Mouse (Mus musculus) macrophage (primary cell): Measurements from ENCODE around the gene Efemp2. TPM values are rescaled to one million over a fixed set of nuclear protein-coding genes. Genes with fewer than 3 reads are reported as not detected.

Experiments used
- H3K27ac ChIP-seq: fragments of 350-480 bp; formaldehyde crosslinking; 2 replicates; pipeline ENCODE4 v1.9.0; 2021
- H3K36me3 ChIP-seq: fragments of 350-480 bp; formaldehyde crosslinking; 2 replicates; pipeline ENCODE4 v1.9.0; 2021; ENCODE audit errors: inconsistent target
- H3K4me3 ChIP-seq: fragments of 350-480 bp; formaldehyde crosslinking; 2 replicates; pipeline ENCODE4 v1.9.0; 2021; ENCODE audit errors: inconsistent target
- H3K79me2 ChIP-seq: fragments of 350-480 bp; formaldehyde crosslinking; 2 replicates; pipeline ENCODE4 v1.9.0; 2021; ENCODE audit errors: inconsistent target
- WGBS: methylation state at CpG from one replicate; pipeline ENCODE4 v1.1.7; 2026; ENCODE audit warnings: inconsistent platforms; ENCODE audit not compliant: missing documents; 5-methylcytosine and 5-hydroxymethylcytosine counted together
- polyA plus RNA-seq: library from polyadenylated mRNA; stranded (reverse); fragments of 250-400 nt; gene quantifications from 3 replicates; pipeline ENCODE4 v1.2.4, GENCODE M21; 2018; ENCODE audit warnings: inconsistent platforms
- total RNA-seq, 78 experiments: library from RNA; depleted of rRNA; stranded (reverse); fragments of 250-400 nt; gene quantifications; 1 replicate in 9 of 78; 2 replicates in 24 of 78; 3 replicates in 43 of 78; 4 replicates in 2 of 78; pipeline ENCODE4 v1.2.4; 2018; ENCODE audit warnings: inconsistent platforms in 56 of 78

Gene Efemp2
- 10 to 100 TPM in 3 of 26 experiments, 1 to 10 TPM in 23; 1.6 to 30.1 (median 4.6) TPM for total RNA-seq (2018; cell fraction: chromatin; rRNA removed)
- total RNA-seq (2018; cell fraction: cytosol; rRNA removed): 1 to 10 TPM; 2.3 to 7.6 (median 4.4) TPM
- 10 to 100 TPM in 1 of 26 experiments, 1 to 10 TPM in 25; 2.4 to 10.3 (median 4.8) TPM for total RNA-seq (2018; cell fraction: nucleus; rRNA removed)
- 4.6 to 7.5 TPM (median 6.8 TPM) in 3 replicates for polyA plus RNA-seq

- peak within 1 kb of the TSS; percentile 19 for H3K4me3 ChIP-seq
- H3K79me2 ChIP-seq: no peaks in the 10 kb centered on the region
- 38% methylated on average over 22 of the region's 22 CpGs for WGBS
- H3K27ac ChIP-seq: no peak within 1 kb of the TSS
- H3K36me3 ChIP-seq: no peaks in the 10 kb centered on the region
Observed at GRCm38 (mm10) chr19:5473720-5474119, at the start of gene Efemp2. TSS of gene Efemp2 (plus strand) at chr19:5473954.

GRCm38 (mm10) chr19:5424092-5424781, 49.5 kb upstream of the Efemp2 start:
- 1% methylated on average over 37 of the region's 48 CpGs for WGBS
- H3K36me3 ChIP-seq: peaks cover 27% of the 10 kb centered on the region; the same call in 1 of the 2 replicates
- peaks cover 32% of the 10 kb centered on the region for H3K79me2 ChIP-seq

DNA sequence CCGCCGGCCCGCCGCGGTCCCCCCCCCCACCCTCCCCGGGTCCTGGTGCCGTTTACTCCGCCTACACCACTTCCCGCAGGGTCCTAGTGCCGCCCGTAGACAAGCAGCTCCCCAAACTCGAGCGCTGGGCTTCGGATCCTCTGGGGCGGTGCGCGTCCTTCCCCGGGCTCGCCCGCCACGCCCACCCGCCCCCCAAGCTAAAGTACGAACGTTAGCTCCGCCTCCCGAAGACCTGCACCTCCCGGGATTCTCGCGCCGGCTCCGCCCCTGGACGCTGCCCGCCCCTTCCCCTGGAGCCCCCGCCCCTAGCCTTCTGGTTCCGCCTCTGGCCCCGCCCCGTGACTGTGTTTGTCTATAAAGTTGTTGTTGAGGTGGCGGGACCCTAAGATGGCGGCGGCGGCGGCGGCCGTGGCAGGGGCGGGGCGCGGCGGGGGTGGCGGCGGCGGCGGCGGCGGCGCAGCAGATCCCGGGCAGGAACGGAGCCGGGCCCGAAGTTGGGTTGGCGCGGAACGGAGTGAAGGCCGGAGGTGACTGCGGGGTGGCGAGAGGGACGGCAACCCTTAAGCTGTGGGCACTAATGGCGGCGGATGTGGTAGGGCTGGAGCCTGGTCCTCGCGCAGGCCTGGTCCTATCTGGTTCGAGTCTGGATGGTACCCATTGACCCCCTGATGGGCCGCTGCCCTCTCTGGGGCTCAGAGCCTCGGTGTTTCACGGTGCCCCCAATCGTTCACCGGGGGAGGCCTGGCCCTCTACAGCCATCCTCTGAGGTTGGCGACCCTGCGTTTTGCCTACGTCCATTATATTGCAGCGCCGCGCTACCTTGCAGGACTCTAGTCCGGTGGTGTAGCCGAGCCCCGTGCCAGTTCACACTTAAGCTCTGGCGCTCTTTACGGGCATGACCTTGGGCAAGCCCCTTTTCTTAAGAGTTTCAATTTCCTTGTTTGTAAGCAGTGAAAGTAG, 48.7 kb upstream of the Efemp2 start, which contains the start of the genes Drap1 and AI837181:
Drap1 (minus strand) TSS at position 198 of the 960 bp plus-strand sequence.
AI837181 (plus strand) TSS at position 363 of the 960 bp plus-strand sequence.
- WGBS: under 1% methylated on average over 60 of the region's 87 CpGs
- Histone ChIP-seq H3K27ac (peak within 1 kb of the TSS; percentile 84), H3K79me2 (peaks cover 32% of the 10 kb centered on the region), H3K36me3 (peaks cover 19% of the 10 kb centered on the region; the same call in 1 of the 2 replicates), H3K4me3 (peak within 1 kb of the TSS; percentile 93)

More at GRCm38 (mm10) chr19:5424092-5424781, 49.5 kb upstream of the Efemp2 start:
- Histone ChIP-seq H3K27ac (peak overlapping the region; percentile 46), H3K4me3 (peak overlapping the region; percentile 76)

GRCm38 (mm10) chr19:5425906-5426565, 47.7 kb upstream of the Efemp2 start:
- peaks cover 17% of the 10 kb centered on the region; the same call in 1 of the 2 replicates for H3K36me3 ChIP-seq
- H3K79me2 ChIP-seq: peaks cover 32% of the 10 kb centered on the region
- WGBS: 86% methylated on average over 18 of the region's 18 CpGs
- H3K4me3 ChIP-seq: peak overlapping the region; percentile 93
- H3K27ac ChIP-seq: peak overlapping the region; percentile 84

DNA sequence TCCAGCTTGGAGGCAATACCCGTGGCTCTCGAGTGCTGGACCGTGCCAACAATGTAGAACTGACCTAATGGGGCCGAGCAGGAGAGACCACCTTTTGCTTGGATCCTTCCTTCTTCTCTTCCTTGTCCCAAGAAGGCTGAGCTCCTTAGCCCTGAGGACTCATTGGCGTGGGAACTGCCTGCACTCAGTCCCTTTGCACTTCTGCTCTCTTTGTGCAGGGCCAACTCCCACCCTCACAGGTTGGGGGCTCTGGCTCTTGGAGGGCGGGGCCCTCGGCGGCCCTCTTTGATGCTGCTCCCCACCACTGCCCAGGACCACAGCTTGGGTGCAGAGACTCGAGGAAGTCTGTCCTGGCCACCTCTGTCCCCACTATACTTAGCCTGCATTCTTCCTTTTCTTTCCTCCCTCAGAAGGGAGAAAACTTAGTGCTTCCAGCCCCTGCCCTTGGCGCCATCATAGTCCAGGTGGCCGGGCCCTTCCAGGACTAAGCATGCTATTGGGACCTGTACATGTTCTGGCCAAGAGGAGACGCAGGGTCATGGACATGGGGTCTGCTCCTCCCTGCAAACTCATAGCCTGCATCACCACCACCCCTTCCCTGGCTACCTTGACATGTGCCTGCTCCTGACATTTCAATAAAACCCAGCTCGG, 47.0 kb upstream of the Efemp2 start:
- Histone ChIP-seq H3K27ac (no peak overlapping the region), H3K36me3 (peaks cover 17% of the 10 kb centered on the region; the same call in 1 of the 2 replicates), H3K79me2 (peaks cover 32% of the 10 kb centered on the region), H3K4me3 (no peak overlapping the region)
- 89% methylated on average over 10 of the region's 13 CpGs for WGBS

DNA sequence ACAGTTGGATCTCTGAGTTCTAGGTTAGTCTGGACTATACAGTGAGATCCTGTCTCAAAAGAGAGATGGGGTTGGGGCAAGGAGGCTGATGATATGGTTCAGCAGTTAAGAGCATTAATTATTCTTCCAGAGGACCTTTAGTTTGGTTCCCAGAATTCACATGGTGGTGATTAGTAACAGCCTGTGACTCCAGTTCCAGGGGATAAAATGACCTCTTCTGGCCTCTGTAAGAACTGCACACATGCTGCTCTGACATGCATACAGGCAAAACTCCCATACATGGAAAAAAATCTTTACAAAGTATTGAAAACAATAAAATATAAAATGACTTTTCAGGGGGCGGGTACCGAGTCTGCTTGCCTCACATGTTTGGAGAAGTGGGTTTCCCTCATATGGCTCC, 45.7 kb upstream of the Efemp2 start:
- Histone ChIP-seq H3K27ac (no peak overlapping the region), H3K4me3 (no peak overlapping the region), H3K79me2 (peaks cover 32% of the 10 kb centered on the region), H3K36me3 (peaks cover 10% of the 10 kb centered on the region; the same call in 1 of the 2 replicates)
- 73% methylated on average over 2 of the region's 2 CpGs for WGBS

GRCm38 (mm10) chr19:5429219-5429618, 44.5 kb upstream of the Efemp2 start:
- peaks cover 10% of the 10 kb centered on the region; the same call in 1 of the 2 replicates for H3K36me3 ChIP-seq
- 93% methylated on average over 4 of the region's 4 CpGs for WGBS
- no peak overlapping the region for H3K4me3 ChIP-seq
- no peak overlapping the region for H3K27ac ChIP-seq
- H3K79me2 ChIP-seq: peaks cover 22% of the 10 kb centered on the region

DNA sequence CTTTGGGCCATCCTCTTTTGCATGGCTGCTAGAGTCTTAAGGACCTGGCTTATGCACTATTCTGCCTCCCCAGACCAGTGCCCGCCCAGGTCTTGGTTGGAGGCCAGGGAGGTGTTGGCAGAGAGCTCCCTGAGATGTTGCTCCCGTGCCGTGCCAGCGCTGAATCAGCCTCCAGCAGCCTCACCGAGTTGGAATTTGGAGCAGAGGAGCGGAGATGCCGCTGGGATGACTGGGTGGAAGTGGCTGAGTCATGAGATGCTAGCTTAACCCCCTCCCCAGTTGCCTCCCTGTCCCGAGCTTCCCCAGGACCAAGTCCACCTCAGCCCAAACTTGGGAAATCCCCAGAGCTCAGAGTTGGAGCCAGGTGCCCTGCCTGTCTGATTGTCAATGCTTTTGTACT, 43.9 kb upstream of the Efemp2 start:
- H3K4me3 ChIP-seq: no peak overlapping the region
- H3K27ac ChIP-seq: no peak overlapping the region
- H3K79me2 ChIP-seq: peaks cover 22% of the 10 kb centered on the region
- 85% methylated on average over 8 of the region's 8 CpGs for WGBS
- peaks cover 10% of the 10 kb centered on the region; the same call in 1 of the 2 replicates for H3K36me3 ChIP-seq

- H3K4me3 ChIP-seq: no peak overlapping the region
- 93% methylated on average over 1 of the region's 1 CpGs for WGBS
Observed at GRCm38 (mm10) chr19:5430408-5430807, 43.3 kb upstream of the Efemp2 start.

DNA sequence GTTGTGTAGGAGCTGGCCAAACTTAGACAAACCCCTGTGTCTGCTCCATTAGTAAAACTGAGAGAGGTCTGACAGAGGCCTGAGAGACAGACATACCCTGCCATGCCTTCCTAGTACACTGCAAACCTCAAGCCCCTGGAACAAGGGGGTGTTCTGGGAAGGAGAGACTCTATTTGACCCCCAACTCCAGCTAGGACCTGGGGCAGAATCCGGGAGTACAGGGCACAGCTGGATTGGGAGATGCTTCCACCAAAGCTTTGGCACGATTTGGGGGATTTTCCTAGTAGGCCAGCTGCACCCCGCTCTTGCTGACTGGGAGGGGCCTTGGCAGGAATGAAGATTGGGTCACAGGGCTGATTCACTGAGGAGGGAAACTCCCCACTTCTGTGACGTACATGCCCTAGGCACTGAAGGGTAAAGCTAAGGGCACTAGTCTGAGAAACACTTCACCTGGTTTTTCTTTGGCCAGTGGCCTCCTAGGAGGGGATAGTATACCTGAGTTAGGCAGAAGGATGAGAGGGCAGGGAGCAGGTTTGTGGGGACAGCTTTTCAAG, 41.8 kb upstream of the Efemp2 start:
- 92% methylated on average over 4 of the region's 4 CpGs for WGBS
- Histone ChIP-seq H3K4me3 (no peak overlapping the region), H3K36me3 (peaks cover 3% of the 10 kb centered on the region; the same call in 1 of the 2 replicates), H3K79me2 (peaks cover 3% of the 10 kb centered on the region; the same call in 1 of the 2 replicates), H3K27ac (no peak overlapping the region)

More at GRCm38 (mm10) chr19:5430408-5430807, 43.3 kb upstream of the Efemp2 start:
- Histone ChIP-seq H3K79me2 (peaks cover 19% of the 10 kb centered on the region), H3K27ac (no peak overlapping the region), H3K36me3 (peaks cover 10% of the 10 kb centered on the region; the same call in 1 of the 2 replicates)

DNA sequence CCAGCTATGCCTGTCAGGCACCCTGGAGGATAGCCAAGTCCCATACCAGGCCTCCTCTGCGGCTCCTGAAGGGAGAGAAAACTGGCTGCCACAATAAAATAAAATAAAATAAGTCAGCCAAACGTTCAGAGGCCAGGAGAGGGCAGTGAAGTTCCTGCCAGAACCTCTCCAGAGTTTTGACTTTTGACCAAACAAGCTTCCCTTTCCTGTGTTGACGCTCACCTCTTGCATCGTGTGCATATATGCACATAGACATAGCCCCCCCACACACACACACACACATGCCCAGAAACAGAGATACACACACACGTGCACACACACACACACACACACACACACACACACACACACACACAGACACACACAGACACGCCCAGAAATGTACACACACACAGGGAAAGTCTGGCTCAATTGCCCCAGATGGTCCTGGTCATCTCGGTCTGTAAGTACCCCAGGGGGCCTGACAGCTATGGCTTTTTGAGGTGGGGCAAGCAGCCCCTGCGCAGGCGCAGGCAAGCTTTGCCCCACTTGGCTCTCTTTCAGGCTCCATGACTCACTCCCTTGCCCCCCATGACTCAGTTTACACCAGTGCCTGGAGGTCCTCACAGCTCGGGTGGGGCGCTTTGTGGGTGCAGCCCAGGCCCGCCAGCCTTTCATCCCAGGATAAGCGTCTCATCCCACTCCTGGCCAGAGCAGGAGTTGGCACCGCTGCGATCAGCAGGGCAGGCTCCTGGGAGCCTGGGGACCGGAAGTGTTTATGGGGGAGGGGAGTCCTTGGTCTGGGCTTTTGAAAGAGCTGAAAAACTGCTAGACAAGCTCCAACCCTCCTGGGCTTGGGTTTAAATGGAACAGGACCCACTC, 40.5 kb upstream of the Efemp2 start:
- H3K27ac ChIP-seq: peak overlapping the region; percentile 48
- 3% methylated on average over 15 of the region's 16 CpGs for WGBS
- H3K36me3 ChIP-seq: no peaks in the 10 kb centered on the region
- H3K4me3 ChIP-seq: peak overlapping the region; percentile 33
- no peaks in the 10 kb centered on the region for H3K79me2 ChIP-seq

GRCm38 (mm10) chr19:5433951-5434350, 39.8 kb upstream of the Efemp2 start:
- Histone ChIP-seq H3K4me3 (no peak overlapping the region; the same call in 1 of the 2 replicates), H3K36me3 (no peaks in the 10 kb centered on the region), H3K27ac (no peak overlapping the region), H3K79me2 (no peaks in the 10 kb centered on the region)
- WGBS: 59% methylated on average over 7 of the region's 7 CpGs
